Mouse (Mus musculus) erythroid progenitor cell, adult 5-6 weeks (primary cell): ENCODE data around the gene P4ha2. TPM values are rescaled to one million over a fixed set of nuclear protein-coding genes. Genes with fewer than 3 reads are reported as not detected.
"Not testable (repeated sequence)": the region's sequence is repeated elsewhere in the genome, so short reads cannot be mapped to it uniquely, and the experiment has no call there.

Experiments
- ATAC-seq: replicated peaks from 2 replicates; pipeline ENCODE4 v1.8.0; 2016; ENCODE audit warnings: moderate number of reproducible peaks, mild to moderate bottlenecking, moderate TSS enrichment, inconsistent platforms; ENCODE audit not compliant: poor library complexity, low FRiP score, severe bottlenecking
- total RNA-seq, 2 experiments: library from RNA; stranded (forward) in 1 of 2; stranded (reverse) in 1 of 2; fragments of 150-400 nt in 1 of 2; fragments of 186-747, 209-891 nt in 1 of 2; gene quantifications; 2 replicates each; pipeline versions ENCODE4 v1.2.3 to v1.2.4; 2015 to 2017; ENCODE audit warnings: low replicate concordance in 2 of 2

Gene P4ha2
- total RNA-seq, 2 experiments from 2014 or later, result not detected

- peak; percentile 79 for ATAC-seq
Observed at GRCm38 (mm10) chr11:54126654-54127374, 26.9 kb downstream of the P4ha2 start.

- 0 out of 2 replicates have a peak, but pooled peaks have one; percentile 35 for ATAC-seq
Observed at GRCm38 (mm10) chr11:54127397-54127796, 27.5 kb downstream of the P4ha2 start.

GRCm38 (mm10) chr11:54129955-54130354 is 30.1 kb downstream of the P4ha2 start:
- ATAC-seq, result no peak

DNA sequence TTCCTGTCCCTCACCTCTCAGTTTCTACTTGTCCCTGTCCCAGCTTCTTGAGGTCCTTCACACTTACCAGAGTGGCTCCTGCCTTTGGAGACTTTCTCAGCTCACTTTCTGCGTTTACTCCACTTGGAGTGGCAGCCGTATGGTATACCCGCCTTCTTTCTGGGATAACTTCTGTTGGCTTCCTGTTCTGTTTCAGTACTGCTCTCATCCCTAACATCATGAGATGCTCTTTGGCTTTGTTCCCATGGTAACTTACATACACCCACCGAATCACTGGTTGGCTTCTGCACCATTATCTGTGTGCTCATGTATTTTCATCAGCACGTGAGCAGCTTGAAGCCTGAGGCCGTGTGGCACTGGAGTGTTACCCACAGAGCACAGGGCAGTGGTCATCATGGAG is 30.8 kb downstream of the P4ha2 start:
- ATAC-seq, result no peak

DNA sequence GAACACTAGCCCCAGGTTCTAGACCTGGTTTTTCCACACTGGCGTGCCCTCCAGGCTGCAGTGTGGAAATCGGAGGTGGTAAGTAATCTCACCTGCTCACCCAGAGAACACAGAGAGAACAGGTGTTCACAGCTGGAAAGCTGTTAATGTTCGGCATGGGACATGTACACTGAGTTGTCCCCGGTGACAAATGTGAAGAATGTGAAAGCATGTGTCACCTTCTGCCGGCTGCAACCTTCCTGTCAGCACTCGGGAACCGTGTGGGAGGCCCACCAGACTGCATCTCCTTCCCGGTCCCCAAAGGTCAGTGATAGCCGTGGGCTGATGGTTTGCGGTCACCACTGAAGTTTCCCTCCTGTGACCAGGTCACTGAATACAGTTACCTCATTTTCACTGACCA is 32.4 kb downstream of the P4ha2 start:
- no peak for ATAC-seq

GRCm38 (mm10) chr11:54134905-54135304 is 35.0 kb downstream of the P4ha2 start:
- no peak for ATAC-seq

GRCm38 (mm10) chr11:54140159-54140558 is 40.3 kb downstream of the P4ha2 start:
- ATAC-seq, result not testable (repeated sequence)

DNA sequence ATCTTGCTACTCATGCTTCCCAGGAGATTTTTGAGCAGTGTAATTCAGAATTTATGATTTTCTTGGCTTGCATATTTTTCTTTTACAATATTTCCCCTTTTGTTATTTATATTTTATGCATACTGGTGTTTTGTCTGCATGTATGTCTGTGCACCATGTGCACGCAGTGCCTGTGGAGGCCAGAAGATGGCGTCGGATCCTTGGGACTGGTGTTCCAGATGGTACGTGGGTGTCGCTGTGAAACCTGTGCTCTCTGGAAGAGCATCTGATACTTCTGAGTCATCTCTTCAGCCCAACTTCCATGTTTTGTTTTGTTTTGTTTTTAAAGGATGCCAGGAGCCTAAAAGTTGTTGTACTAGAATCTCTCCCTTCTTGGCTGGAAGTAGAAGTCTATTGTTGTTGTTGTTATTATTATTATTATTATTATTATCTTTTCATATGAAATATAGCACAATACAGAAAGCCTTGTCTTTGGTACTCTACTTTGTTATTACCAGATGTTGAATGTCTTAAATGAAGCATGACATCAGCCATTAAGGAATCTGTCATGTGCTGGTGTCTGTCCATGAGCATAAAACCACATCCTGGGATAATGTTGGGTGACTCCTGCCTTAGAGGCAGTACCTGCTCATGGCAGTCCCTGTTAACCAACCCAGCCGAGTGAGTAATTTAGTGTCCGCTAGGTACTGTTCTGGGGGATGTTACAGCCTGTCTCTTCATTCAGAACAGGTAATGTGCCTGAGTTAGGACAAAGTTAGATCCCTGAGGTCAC is 41.5 kb downstream of the P4ha2 start:
- no peak for ATAC-seq

- ATAC-seq, result no peak
Observed at GRCm38 (mm10) chr11:54144886-54145285, 45.0 kb downstream of the P4ha2 start.

GRCm38 (mm10) chr11:54145990-54146389 is 46.1 kb downstream of the P4ha2 start:
- no peak for ATAC-seq

DNA sequence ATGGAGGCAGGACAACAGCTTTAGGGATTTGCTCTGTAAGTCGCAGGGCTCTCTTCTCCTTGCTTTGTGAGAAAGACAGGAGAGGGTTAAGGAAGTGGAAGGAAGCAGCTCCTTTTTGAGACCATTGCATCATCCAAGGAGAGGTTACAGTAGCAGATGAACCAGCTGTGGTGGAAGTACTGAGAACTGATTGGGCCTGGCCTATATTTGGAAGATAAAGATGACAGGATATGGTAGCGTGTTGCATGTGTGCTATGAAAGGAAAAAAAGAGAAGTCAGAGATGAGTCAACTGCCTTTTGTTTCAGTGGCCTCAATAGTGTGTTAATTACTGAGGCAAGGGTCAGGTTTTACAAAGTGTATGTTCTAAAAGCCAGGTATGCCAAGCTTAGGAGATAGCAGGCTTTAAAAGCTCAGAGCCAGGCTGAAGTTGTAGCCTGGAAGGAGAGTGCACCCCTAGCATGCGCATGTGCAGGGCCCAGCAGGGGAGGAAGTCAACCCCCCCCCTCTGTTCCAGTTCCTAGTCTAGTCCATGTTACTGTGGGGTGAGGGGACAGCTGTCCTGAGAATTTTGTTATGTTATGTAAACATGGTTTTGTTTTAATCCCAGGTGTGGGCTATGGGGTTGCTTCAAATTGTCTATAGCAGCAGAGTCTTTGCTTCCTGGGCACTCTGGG is 50.0 kb downstream of the P4ha2 start:
- no peak for ATAC-seq

GRCm38 (mm10) chr11:54151141-54151540 is 51.2 kb downstream of the P4ha2 start:
- no peak for ATAC-seq

- ATAC-seq, result no peak
Observed at GRCm38 (mm10) chr11:54152957-54153356, 53.1 kb downstream of the P4ha2 start.

DNA sequence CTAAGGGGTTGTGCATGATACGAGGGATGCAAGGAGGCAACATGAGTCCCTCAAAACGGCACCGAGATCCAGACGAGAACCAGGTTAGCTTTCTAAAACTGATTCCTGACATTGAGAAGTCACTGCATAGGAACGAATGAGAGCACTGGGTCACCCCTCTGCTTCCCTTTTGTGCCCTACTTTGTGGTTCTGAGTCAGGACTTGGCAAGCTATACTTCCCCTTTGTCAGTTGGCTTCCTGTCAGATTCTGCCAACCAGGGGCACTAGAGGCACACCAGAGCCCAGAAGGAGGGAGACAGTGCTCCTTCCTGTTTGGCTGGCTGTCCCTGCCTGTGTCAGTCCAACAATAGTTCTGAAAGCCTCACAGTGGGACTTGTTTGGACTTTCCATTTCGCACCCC is 56.0 kb downstream of the P4ha2 start:
- no peak for ATAC-seq

DNA sequence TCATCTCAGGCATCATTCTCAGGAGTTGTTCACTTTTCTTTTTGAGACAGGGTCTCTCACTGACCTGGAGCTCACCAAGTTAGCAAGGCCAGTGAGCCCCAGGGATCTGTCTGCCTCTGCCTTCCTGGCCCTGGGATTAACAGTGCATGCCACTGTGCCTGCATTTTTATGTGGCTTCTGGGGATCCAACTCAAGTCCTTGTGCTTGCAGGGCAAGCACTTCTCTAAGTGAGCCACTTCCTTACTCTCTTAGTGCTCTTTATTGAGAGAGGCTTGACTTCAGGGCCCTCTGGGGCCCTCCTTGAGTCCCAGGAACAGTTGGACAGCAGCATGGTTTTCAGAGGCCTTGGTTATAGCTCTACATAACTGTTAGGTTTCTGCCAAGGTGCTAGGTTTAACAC is 56.6 kb downstream of the P4ha2 start:
- no peak for ATAC-seq

DNA sequence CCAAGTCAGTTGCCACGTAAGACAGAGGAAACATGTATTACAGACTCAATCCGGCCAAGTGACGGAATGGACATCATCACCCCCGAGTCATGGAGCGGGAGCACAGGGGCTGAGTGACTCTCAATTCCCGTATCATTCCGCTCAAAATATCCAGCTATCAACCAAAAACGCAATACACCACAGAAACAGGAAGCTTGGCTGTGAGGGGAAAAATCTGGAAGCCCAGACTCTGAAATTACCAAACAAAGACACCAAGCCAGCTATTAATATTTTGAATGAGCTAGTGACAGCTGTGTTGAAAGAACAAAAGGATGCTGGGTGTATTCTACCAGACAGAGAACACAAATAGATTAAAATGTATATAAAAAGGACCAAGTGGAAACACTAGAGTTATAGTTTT is 57.7 kb downstream of the P4ha2 start:
- no peak for ATAC-seq

DNA sequence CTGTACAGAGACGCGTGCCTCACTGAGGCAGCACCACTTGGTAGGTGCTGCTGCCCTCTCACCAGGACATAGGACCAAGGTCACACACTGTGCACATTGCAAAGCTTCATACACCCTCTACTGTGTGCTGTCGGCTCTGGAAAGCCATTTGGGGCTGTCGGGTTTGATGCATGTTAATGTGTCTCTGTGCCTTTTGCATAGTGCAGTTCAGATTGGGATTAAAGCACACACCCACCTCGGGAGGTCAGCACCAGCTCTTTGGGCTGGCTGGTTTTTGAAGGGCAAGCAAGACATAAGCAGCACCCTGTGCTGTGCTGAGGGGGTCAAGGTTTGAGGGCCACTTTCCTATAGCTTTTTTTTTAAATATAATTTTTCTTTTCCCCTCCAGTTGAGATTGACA is 60.5 kb downstream of the P4ha2 start:
- ATAC-seq, result no peak

DNA sequence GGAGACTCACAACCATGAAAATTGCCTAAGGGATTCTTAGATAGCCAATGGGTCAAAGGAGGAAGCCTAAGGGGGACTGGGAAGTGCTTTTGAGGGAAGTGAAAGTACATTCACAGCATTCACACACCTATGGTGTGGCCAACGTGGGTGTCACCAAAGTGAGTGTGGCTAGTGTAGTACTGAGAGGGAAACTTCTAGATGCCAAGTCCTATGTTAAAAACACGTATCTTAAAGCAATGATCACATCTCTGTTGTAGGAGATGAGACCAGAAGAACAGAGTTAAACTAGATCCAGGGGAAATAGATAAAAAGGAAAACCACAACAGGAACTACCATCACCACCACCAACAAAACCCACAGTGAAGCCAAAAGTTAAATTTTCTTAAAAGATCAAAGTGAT is 61.0 kb downstream of the P4ha2 start:
- ATAC-seq, result no peak

GRCm38 (mm10) chr11:54161514-54161913 is 61.6 kb downstream of the P4ha2 start:
- no peak for ATAC-seq

- no peak for ATAC-seq
Observed at GRCm38 (mm10) chr11:54162968-54163367, 63.1 kb downstream of the P4ha2 start.
